Mouse (Mus musculus) bone marrow, adult 2 months (tissue): ENCODE results near the gene Gm19426.

Experiments
- CTCF ChIP-seq: fragments of 200-500 bp; IDR thresholded peaks from 2 replicates; pipeline ENCODE4 v1.5.1; 2011; ENCODE audit warnings: low read length, control low read depth; ENCODE audit not compliant: control insufficient read depth, insufficient read depth
- POLR2A ChIP-seq: fragments of 200-500 bp; IDR thresholded peaks from 2 replicates; pipeline ENCODE4 v1.6.1; 2011; ENCODE audit warnings: low read depth, mild to moderate bottlenecking, control low read depth, low read length, borderline replicate concordance; ENCODE audit not compliant: control insufficient read depth

DNA sequence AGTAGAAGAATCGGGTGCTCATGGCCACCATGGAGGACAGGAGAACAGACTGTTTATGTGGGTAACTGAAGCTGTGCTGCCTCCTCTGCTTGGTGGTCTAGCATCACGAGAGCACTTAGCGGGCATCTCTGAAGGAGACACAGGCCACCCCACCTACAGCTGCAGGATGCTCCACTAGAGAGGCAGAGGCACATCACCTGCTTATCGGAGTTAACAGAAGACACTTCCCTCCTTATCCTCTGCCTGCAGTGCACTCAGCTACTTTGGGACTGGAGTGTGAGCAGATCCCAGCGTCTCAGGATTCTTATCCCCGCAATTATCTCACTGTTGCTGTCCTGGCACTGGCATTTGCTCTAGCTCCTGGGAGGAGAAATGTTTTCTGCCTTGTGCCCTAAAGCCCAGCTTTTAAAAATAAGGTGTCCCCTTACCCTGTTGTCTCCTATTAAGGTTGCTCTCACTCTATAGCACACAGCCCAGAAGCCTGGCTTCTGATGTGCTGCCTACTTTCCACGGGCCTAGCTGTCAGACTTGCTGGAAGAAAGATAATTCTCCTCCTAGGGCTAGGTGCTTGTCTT, 8.0 kb downstream of the Gm19426 start:
- TF ChIP-seq POLR2A (peak; percentile 77), CTCF (no peak)
